Mouse (Mus musculus) forebrain, embryonic 13.5 days (tissue): ENCODE results near the gene Ascl1. TPM values are rescaled to one million over a fixed set of nuclear protein-coding genes. Genes with fewer than 3 reads are reported as not detected.

Experiments used
- ATAC-seq: fragments of 200-750 bp; cut with Nextera tagmentation; 2 replicates; pipeline ENCODE4 v1.8.0; 2017
- H3K27ac ChIP-seq: fragments of 300-500 bp; sonication (generic); 2 replicates; pipeline ENCODE4 v1.5.1; 2015; ENCODE audit warnings: inconsistent platforms, mild to moderate bottlenecking, moderate library complexity
- H3K27me3 ChIP-seq: fragments of 300-500 bp; sonication (generic); 2 replicates; pipeline ENCODE4 v1.6.1; 2015; ENCODE audit warnings: mild to moderate bottlenecking, inconsistent platforms
- H3K36me3 ChIP-seq: fragments of 300-500 bp; sonication (generic); 2 replicates; pipeline ENCODE4 v1.6.1; 2015; ENCODE audit warnings: mild to moderate bottlenecking, inconsistent platforms; ENCODE audit not compliant: poor library complexity, severe bottlenecking
- H3K4me1 ChIP-seq: fragments of 300-500 bp; sonication (generic); 2 replicates; pipeline ENCODE4 v1.6.1; 2015; ENCODE audit warnings: inconsistent platforms
- H3K4me2 ChIP-seq: fragments of 300-500 bp; sonication (generic); 2 replicates; pipeline ENCODE4 v1.6.1; 2015; ENCODE audit warnings: inconsistent platforms, mild to moderate bottlenecking, moderate library complexity
- H3K4me3 ChIP-seq: fragments of 300-500 bp; sonication (generic); 2 replicates; pipeline ENCODE4 v1.5.1; 2015; ENCODE audit warnings: mild to moderate bottlenecking, inconsistent platforms
- H3K9ac ChIP-seq: fragments of 300-500 bp; sonication (generic); 2 replicates; pipeline ENCODE4 v1.6.1; 2015; ENCODE audit warnings: mild to moderate bottlenecking, inconsistent platforms
- H3K9me3 ChIP-seq: fragments of 300-500 bp; sonication (generic); replicated peaks from 2 replicates; pipeline ENCODE4 v1.6.1; 2016; ENCODE audit warnings: inconsistent platforms
- WGBS: fragments of 180-500 bp; shearing (Covaris S2); methylation state at CpG from one replicate; pipeline ENCODE4 v1.1.7; 2015; 5-methylcytosine and 5-hydroxymethylcytosine counted together
- polyA plus RNA-seq: library from polyadenylated mRNA; unstranded; fragments of >200 nt; fragmentation: Nextera tagmentation; extraction: Ambion mirVana; gene quantifications from 2 replicates; pipeline ENCODE4 v1.2.1, GENCODE M21; 2015

Ascl1 gene
- polyA plus RNA-seq, 1 experiment from 2014 or later, result 33.9 TPM

DNA sequence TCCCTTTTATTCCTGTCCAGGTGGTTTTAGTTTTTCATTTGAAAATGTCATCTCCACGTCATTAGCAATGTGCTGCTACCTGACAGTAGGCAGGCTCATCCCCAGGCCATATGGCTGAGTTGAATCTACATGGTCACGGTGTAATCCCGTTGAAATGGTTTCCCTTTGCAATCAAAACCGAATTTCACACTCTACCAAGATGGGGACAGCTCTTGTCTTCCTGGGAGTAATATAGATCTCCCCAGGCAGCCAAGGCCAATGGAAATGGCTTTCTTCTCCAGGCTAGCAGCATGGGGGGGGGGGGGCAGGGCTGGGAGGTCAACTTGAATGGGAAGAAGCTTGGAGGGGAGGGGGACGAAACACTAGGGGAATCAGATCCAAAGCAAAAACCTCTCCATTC lies 15.6 kb downstream of the Ascl1 start:
- 78% methylated on average over 5 of the region's 5 CpGs for WGBS
- peaks cover 17% of the 10 kb centered on the region; the same call in 1 of the 2 replicates for H3K4me1 ChIP-seq
- H3K4me3 ChIP-seq, result no peak overlapping the region
- H3K27ac ChIP-seq, result no peak overlapping the region
- no peak for ATAC-seq
- H3K9me3 ChIP-seq, result no peaks in the 10 kb centered on the region; the same call in 1 of the 2 replicates
- H3K27me3 ChIP-seq, result no peaks in the 10 kb centered on the region
- H3K9ac ChIP-seq, result no peak overlapping the region
- no peak overlapping the region for H3K4me2 ChIP-seq
- no peaks in the 10 kb centered on the region for H3K36me3 ChIP-seq

- H3K27ac ChIP-seq, result no peak overlapping the region
- H3K4me1 ChIP-seq, result peaks cover 17% of the 10 kb centered on the region; the same call in 1 of the 2 replicates
- H3K4me3 ChIP-seq, result no peak overlapping the region
- no peak for ATAC-seq
- no peaks in the 10 kb centered on the region for H3K27me3 ChIP-seq
- WGBS, result 19% methylated on average over 2 of the region's 2 CpGs
- H3K9me3 ChIP-seq, result no peaks in the 10 kb centered on the region; the same call in 1 of the 2 replicates
- H3K9ac ChIP-seq, result no peak overlapping the region
- H3K4me2 ChIP-seq, result no peak overlapping the region
- no peaks in the 10 kb centered on the region for H3K36me3 ChIP-seq
Observed at GRCm38 (mm10) chr10:87474971-87475370, 18.5 kb downstream of the Ascl1 start.

GRCm38 (mm10) chr10:87473475-87474131 lies 19.9 kb downstream of the Ascl1 start:
- Histone ChIP-seq H3K9me3 (no peaks in the 10 kb centered on the region), H3K27me3 (no peaks in the 10 kb centered on the region), H3K27ac (no peak overlapping the region), H3K4me1 (peaks cover 17% of the 10 kb centered on the region; the same call in 1 of the 2 replicates), H3K9ac (no peak overlapping the region), H3K4me2 (no peak overlapping the region), H3K36me3 (no peaks in the 10 kb centered on the region), H3K4me3 (no peak overlapping the region)
- no peak for ATAC-seq
- 42% methylated on average over 10 of the region's 10 CpGs for WGBS

GRCm38 (mm10) chr10:87450777-87451176 lies 42.7 kb downstream of the Ascl1 start:
- no peaks in the 10 kb centered on the region for H3K9me3 ChIP-seq

DNA sequence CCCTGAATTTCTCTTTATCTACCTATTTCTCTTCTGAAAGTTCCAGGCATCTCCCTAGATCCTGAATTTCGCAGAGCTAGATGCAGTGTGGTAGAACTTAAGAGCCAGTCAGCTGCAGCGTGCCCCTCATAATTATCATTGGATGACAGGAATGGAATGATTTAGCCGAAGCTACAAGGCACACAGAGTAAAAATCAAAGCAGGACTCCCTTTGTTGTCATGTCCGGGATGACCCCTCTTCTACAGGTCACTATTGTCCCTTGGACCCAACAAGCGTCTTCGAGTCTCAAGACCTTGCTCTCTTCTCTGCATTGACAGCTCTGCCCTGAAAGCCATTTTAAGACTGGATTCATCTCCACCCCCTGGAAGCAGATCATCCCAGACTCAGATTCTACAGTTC lies 44.1 kb downstream of the Ascl1 start:
- no peak for ATAC-seq
- H3K9me3 ChIP-seq, result no peaks in the 10 kb centered on the region
- no peak overlapping the region for H3K9ac ChIP-seq
- peaks cover 35% of the 10 kb centered on the region for H3K4me1 ChIP-seq
- no peak overlapping the region for H3K27ac ChIP-seq
- no peak overlapping the region for H3K4me3 ChIP-seq
- 86% methylated on average over 6 of the region's 6 CpGs for WGBS
- H3K4me2 ChIP-seq, result no peak overlapping the region
- no peaks in the 10 kb centered on the region for H3K27me3 ChIP-seq
- H3K36me3 ChIP-seq, result no peaks in the 10 kb centered on the region

More at GRCm38 (mm10) chr10:87450777-87451176, 42.7 kb downstream of the Ascl1 start:
- Histone ChIP-seq H3K9ac (no peak overlapping the region), H3K4me2 (no peak overlapping the region), H3K4me1 (peaks cover 34% of the 10 kb centered on the region), H3K27ac (no peak overlapping the region), H3K27me3 (no peaks in the 10 kb centered on the region), H3K36me3 (no peaks in the 10 kb centered on the region), H3K4me3 (no peak overlapping the region)
- 94% methylated on average over 3 of the region's 3 CpGs for WGBS
- no peak for ATAC-seq

DNA sequence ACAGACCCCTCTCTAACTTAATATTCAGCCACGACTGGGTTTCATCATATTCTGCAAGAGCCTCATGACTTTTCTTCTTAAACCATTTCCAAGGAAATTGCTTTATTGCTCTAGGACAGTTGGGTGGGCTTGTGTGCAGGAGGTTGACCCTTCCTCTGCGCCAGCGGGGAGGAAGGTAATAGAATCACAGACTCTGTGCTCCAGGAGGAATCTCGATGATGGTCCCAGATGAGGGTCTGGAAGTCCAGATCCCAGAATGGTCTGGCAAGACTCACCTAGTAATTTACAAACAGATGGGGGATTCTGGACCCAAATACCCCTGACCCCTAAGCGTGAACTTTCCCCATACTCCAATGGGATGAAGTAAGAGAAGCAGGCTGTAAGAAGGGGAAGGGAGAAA lies 45.2 kb downstream of the Ascl1 start:
- Histone ChIP-seq H3K4me1 (peaks cover 40% of the 10 kb centered on the region), H3K27me3 (no peaks in the 10 kb centered on the region), H3K27ac (peak overlapping the region; percentile 84), H3K9ac (no peak overlapping the region), H3K9me3 (no peaks in the 10 kb centered on the region), H3K4me3 (no peak overlapping the region), H3K36me3 (no peaks in the 10 kb centered on the region), H3K4me2 (peak overlapping the region; percentile 48)
- no peak for ATAC-seq
- 14% methylated on average over 5 of the region's 5 CpGs for WGBS

- H3K4me2 ChIP-seq, result peak overlapping the region; percentile 48
- no peaks in the 10 kb centered on the region for H3K27me3 ChIP-seq
- H3K4me1 ChIP-seq, result peaks cover 40% of the 10 kb centered on the region
- WGBS, result 1% methylated on average over 9 of the region's 9 CpGs
- H3K36me3 ChIP-seq, result no peaks in the 10 kb centered on the region
- peak; percentile 96 for ATAC-seq
- no peak overlapping the region for H3K9ac ChIP-seq
- peak overlapping the region; percentile 84 for H3K27ac ChIP-seq
- H3K4me3 ChIP-seq, result 0 out of 2 replicates have a peak overlapping the region, but pooled peaks have one; percentile 9
- no peaks in the 10 kb centered on the region for H3K9me3 ChIP-seq
Observed at GRCm38 (mm10) chr10:87447754-87448095, 45.7 kb downstream of the Ascl1 start.

DNA sequence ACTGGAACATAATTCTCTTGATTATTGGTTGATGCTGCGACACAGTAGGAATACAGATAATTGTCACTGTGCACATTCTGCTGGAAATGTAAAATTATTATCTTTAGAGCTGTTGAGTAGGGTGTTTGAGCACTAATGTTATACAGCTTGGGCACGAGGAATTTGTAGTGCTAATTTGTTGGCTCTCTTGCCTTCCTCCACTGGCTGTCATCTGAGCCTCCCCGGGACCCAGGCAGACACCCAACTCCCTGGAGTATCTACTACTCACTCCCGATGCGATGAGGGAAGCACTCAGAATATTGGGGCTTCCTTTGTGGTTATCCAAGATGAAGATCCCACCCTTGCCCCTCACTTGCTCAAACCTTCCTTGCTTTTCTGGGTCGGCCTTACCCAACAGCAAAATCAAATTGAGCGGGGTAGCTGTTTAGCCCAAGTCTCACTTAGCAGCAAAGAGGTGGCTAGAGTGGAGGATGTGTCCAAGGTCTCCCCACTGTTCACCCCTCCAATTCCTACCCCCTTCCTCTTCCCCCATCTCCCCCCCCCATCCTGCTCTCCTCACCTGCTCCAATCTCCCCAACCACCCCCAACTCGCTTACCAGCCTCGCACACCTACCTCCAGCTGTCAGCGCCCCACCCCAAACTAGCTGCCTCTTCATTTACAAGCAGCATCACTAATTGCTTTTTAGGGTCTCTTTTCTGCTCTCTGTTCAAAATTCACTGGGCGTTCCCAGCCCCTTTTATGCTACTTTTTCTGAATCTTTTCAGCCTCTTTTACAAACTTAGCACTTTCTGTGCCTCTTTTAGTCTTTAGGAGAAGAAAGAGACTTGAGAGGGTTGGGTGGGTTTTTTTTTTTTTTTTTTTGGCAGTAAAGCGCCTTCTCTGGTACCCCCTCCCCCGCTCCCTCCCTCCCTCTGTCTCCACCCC lies 46.4 kb downstream of the Ascl1 start:
- Histone ChIP-seq H3K4me3 (no peak overlapping the region), H3K4me2 (peak overlapping the region; percentile 48), H3K9me3 (no peaks in the 10 kb centered on the region), H3K9ac (no peak overlapping the region), H3K27ac (peak overlapping the region; percentile 84), H3K27me3 (no peaks in the 10 kb centered on the region), H3K4me1 (peaks cover 40% of the 10 kb centered on the region), H3K36me3 (no peaks in the 10 kb centered on the region)
- WGBS, result 8% methylated on average over 13 of the region's 13 CpGs
- peak; percentile 71 for ATAC-seq

DNA sequence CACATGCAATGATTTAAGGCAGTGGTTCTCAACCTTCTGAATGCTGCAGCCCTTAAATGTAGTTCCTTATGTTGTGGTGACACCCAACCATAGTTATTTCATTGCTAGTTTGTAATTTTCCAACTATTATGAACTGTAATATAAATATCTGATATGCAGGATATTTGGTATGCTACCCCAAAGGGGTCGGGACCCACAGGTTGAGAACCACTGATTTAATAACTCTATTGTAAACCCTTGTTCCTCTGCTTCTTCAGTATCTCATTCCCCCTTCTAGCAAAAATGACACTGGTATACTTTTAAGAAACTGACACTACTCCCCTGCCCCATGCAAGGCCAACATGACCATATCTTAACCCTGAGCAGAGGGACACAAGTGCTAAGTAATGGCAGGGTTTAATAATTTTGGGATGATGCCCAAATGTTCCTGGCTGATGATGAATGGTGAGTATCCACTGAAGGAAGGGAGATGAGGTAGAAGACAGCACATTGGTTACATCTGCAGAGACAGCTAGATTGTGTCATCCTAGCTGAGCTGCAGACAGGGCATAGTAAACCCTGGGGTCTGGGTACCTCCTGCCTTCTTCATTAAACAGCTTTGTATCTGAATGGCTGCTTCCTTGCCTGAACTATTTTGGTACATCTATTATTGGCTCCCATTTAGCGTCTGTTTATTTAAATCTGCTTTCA lies 47.2 kb downstream of the Ascl1 start:
- Histone ChIP-seq H3K27me3 (no peaks in the 10 kb centered on the region), H3K9me3 (no peaks in the 10 kb centered on the region), H3K4me1 (peaks cover 40% of the 10 kb centered on the region), H3K4me3 (no peak overlapping the region), H3K4me2 (0 out of 2 replicates have a peak overlapping the region, but pooled peaks have one; percentile 48), H3K9ac (no peak overlapping the region), H3K36me3 (no peaks in the 10 kb centered on the region), H3K27ac (peak overlapping the region; percentile 84)
- ATAC-seq, result peak; percentile 37
- 58% methylated on average over 2 of the region's 2 CpGs for WGBS
